Mouse (Mus musculus) thymus, adult 2 months (tissue): ENCODE results near the gene Rnf227. TPM values are rescaled to one million over a fixed set of nuclear protein-coding genes. Genes with fewer than 3 reads are reported as not detected.

Experiments used
- DNase-seq: peaks from one replicate; pipeline ENCODE4 v3.0.0; 2021
- H3K27ac ChIP-seq: fragments of 200-500 bp; 2 replicates; pipeline ENCODE4 v1.5.1; 2012; ENCODE audit warnings: low read length, control low read depth; ENCODE audit not compliant: control insufficient read depth, insufficient read depth
- H3K27me3 ChIP-seq: fragments of 200-500 bp; 2 replicates; pipeline ENCODE4 v1.6.1; 2012; ENCODE audit warnings: mild to moderate bottlenecking, low read length, moderate library complexity, mixed read lengths; ENCODE audit not compliant: control insufficient read depth, insufficient read depth
- H3K36me3 ChIP-seq: fragments of 200-500 bp; 2 replicates; pipeline ENCODE4 v1.6.1; 2012; ENCODE audit warnings: mild to moderate bottlenecking, low read length, moderate library complexity; ENCODE audit not compliant: control insufficient read depth, insufficient read depth
- H3K4me1 ChIP-seq: fragments of 200-500 bp; replicated peaks from 2 replicates; pipeline ENCODE4 v1.6.1; 2012; ENCODE audit warnings: low read length; ENCODE audit not compliant: control insufficient read depth, insufficient read depth
- H3K4me3 ChIP-seq: fragments of 200-500 bp; 2 replicates; pipeline ENCODE4 v1.5.1; 2012; ENCODE audit warnings: mild to moderate bottlenecking, low read length, control low read depth, moderate library complexity; ENCODE audit not compliant: control insufficient read depth, insufficient read depth
- CTCF ChIP-seq: fragments of 200-500 bp; IDR thresholded peaks from 2 replicates; pipeline ENCODE4 v1.5.1; 2012; ENCODE audit warnings: mild to moderate bottlenecking, control low read depth, low read length, moderate library complexity, borderline replicate concordance; ENCODE audit not compliant: control insufficient read depth, poor library complexity, insufficient read depth; ENCODE audit errors: extremely low read depth
- POLR2A ChIP-seq: fragments of 200-500 bp; IDR thresholded peaks from 2 replicates; pipeline ENCODE4 v1.6.1; 2012; ENCODE audit warnings: mild to moderate bottlenecking, low read length, control low read depth, moderate library complexity; ENCODE audit not compliant: control insufficient read depth, poor library complexity, insufficient read depth; ENCODE audit errors: extremely low read depth
- WGBS: fragments of 180-500 bp; shearing (Covaris S2); methylation state at CpG from one replicate; pipeline ENCODE4 v1.1.7; 2018; 5-methylcytosine and 5-hydroxymethylcytosine counted together
- polyA plus RNA-seq: library from polyadenylated mRNA; depleted of rRNA; stranded (reverse); fragments of >200 nt; gene quantifications from 2 replicates; pipeline ENCODE4 v1.2.3, GENCODE M21; 2012

The Rnf227 gene
- polyA plus RNA-seq, 1 experiment = 4.1 TPM

DNA sequence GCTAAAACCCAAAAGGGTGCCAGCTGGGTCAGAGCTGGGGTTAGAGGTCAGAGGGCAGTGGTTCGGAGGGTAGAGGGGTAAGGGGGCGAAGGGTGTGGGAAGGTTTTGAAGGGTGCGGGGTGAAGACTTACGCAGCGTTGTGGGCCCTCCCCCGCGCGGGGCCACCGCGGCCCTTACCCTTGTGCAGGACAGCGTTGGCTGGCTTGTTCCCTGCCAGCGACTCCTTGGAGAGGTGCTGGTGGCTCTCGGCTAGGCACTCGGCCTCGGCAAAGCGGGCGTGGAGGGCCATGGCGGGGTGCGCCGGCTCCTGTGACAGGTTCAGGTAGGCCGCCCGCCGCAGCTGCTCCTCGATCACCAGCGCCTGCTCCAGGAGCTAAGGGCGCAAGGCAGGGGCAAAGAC, 6.2 kb downstream of the Rnf227 start:
- 95% methylated on average over 26 of the region's 26 CpGs for WGBS

DNA sequence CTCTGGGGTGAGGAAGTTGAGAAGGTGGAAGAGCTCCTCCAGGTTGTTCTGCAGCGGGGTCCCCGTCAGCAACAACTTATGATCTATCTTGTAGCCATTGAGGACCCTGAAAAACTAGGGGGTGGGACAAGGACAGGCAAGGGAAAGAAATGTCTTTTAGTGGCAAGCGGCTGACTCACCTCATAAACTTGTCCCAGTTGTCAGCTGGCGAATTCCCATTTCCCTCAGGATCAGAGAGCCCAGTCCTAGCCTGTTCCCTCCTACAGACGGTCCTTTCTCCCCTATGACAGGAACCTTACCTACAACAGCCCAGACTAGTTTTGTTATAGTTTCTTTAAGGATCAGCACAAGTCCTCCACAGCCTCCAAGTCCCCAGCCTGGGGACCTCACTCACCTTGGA, 16.3 kb downstream of the Rnf227 start:
- H3K4me3 ChIP-seq = no peak overlapping the region
- WGBS = 96% methylated on average over 5 of the region's 5 CpGs
- no peak for TF ChIP-seq POLR2A
- TF ChIP-seq CTCF = no peak
- H3K4me1 ChIP-seq = no peaks in the 10 kb centered on the region
- DNase-seq = no peak
- H3K36me3 ChIP-seq = peaks cover 70% of the 10 kb centered on the region
- no peaks in the 10 kb centered on the region for H3K27me3 ChIP-seq
- H3K27ac ChIP-seq = no peak overlapping the region

More for the DNA sequence above, 6.2 kb downstream of the Rnf227 start:
- DNase-seq = no peak
- Histone ChIP-seq H3K27me3 (no peaks in the 10 kb centered on the region), H3K36me3 (peaks cover 18% of the 10 kb centered on the region), H3K4me3 (no peak overlapping the region), H3K4me1 (no peaks in the 10 kb centered on the region), H3K27ac (no peak overlapping the region)
- TF ChIP-seq CTCF (no peak), POLR2A (no peak)

DNA sequence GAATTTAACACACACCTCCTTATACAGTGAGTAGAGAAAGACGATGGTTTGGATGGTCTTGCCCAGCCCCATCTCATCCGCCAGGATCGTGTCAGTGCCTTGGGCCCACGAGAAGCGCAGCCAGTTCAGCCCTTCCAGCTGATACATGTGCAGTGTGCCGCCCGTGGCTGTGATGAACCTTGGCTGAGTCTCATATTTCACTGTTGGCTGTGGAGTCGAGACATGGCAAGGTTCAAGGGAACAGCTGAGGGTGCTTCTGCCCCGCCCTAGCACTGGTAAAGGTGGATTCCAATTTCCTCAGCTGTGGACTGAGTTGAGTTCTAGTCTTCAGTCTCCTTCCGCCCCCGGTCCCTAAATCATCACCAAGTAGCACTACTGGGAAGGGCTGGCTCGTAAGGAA, 17.4 kb downstream of the Rnf227 start:
- peaks cover 69% of the 10 kb centered on the region for H3K36me3 ChIP-seq
- H3K4me1 ChIP-seq = 0 out of 2 replicates have a peak, but pooled peaks cover 4% of the 10 kb centered on the region
- WGBS = 97% methylated on average over 12 of the region's 12 CpGs
- no peak overlapping the region for H3K27ac ChIP-seq
- H3K4me3 ChIP-seq = no peak overlapping the region
- no peaks in the 10 kb centered on the region for H3K27me3 ChIP-seq
- no peak for TF ChIP-seq POLR2A
- no peak for TF ChIP-seq CTCF
- DNase-seq = no peak

- peaks cover 20% of the 10 kb centered on the region for H3K4me1 ChIP-seq
- DNase-seq = no peak
- no peak overlapping the region for H3K4me3 ChIP-seq
- H3K27ac ChIP-seq = no peak overlapping the region
- WGBS = 62% methylated on average over 7 of the region's 7 CpGs
- no peak for TF ChIP-seq POLR2A
- TF ChIP-seq CTCF = no peak
- H3K36me3 ChIP-seq = peaks cover 45% of the 10 kb centered on the region
- no peaks in the 10 kb centered on the region for H3K27me3 ChIP-seq
These were observed 21.8 kb downstream of the Rnf227 start for GRCm38 (mm10) chr11:69362021-69362420.

- H3K4me1 ChIP-seq = peaks cover 24% of the 10 kb centered on the region
- no peak for DNase-seq
- no peak overlapping the region for H3K4me3 ChIP-seq
- no peaks in the 10 kb centered on the region for H3K27me3 ChIP-seq
- WGBS = 98% methylated on average over 2 of the region's 2 CpGs
- H3K36me3 ChIP-seq = peaks cover 41% of the 10 kb centered on the region
- no peak overlapping the region for H3K27ac ChIP-seq
- TF ChIP-seq CTCF (no peak), POLR2A (no peak)
These were observed 22.2 kb downstream of the Rnf227 start for GRCm38 (mm10) chr11:69362479-69362878.

DNA sequence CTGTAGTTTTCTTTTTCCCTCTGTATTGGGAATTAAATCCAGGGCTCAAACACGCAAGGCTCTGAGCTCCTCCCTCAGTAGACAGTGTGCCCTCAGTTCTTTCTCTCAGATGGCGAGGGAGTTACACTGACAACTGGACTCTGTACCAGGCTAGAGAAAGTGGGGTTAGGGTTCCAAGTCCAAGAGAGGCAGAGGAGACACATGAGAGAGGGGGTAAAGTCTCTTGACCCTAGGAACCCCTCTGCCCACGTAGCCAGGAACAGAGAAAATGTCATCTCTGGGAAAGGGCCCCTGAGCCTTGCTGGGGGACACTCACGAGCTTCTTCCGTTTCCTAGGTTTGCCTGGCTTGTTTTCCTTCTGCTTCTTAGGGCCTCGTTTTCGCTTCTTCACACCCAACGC, 24.1 kb downstream of the Rnf227 start:
- WGBS = 79% methylated on average over 8 of the region's 8 CpGs
- TF ChIP-seq CTCF (no peak), POLR2A (no peak)
- no peak overlapping the region for H3K4me3 ChIP-seq
- peaks cover 34% of the 10 kb centered on the region for H3K4me1 ChIP-seq
- H3K27ac ChIP-seq = no peak overlapping the region; the same call in 1 of the 2 replicates
- H3K36me3 ChIP-seq = peaks cover 22% of the 10 kb centered on the region
- no peak for DNase-seq
- no peaks in the 10 kb centered on the region for H3K27me3 ChIP-seq

- Histone ChIP-seq H3K36me3 (peaks cover 17% of the 10 kb centered on the region), H3K4me1 (peaks cover 34% of the 10 kb centered on the region), H3K27me3 (no peaks in the 10 kb centered on the region), H3K4me3 (no peak overlapping the region), H3K27ac (no peak overlapping the region)
- no peak for DNase-seq
- WGBS = 22% methylated on average over 6 of the region's 6 CpGs
- no peak for TF ChIP-seq CTCF
- TF ChIP-seq POLR2A = no peak
These were observed 24.6 kb downstream of the Rnf227 start for GRCm38 (mm10) chr11:69364910-69365309.
